Mouse (Mus musculus) left cerebral cortex, adult 9 months (tissue): ENCODE results near the gene Palm2.

ENCODE experiments used
- DNase-seq, 2 experiments: peaks; one replicate each; pipeline ENCODE4 v3.0.0; 2022; ENCODE audit warnings: low spot score in 2 of 2

Palm2 gene

DNA sequence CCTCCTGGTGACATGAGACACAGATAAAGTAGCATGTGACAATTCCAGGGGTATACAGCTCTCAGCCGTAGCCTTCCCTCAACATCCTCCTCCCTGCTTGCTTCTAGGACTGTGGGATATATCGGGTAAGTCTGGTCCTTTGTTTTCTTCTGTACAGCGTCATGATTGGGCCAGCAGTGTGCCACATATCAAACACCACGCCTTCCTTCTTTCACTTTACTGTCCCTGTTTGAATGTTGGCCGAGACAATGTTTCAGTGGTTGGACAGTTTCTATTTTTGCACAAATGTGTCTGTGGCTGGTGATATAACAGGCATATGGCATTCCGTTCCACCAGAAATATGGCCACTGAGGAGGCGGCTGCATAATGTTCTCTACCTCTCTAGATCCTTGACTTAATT, 188.8 kb downstream of the Palm2 start:
- peak; percentile 42 to 58 for DNase-seq

DNA sequence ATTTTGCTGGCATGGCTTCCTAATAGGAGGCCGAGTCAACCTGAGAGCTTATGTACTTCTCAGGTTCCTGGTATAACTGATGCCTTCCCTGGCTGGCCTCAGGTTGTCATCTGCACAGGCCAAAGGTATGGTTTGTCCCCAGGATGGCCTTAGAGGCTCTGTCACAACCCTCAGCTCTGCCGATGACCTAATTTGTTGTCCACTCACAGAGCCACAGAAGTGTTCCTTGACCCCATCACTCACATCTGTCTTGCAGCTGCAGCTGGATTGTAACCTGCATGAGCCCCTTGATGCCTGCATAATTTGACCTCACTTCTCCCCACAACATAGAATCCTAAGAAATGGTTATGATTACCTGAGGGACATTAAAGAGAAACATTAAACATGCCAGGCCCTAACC, 190.8 kb downstream of the Palm2 start:
- DNase-seq = no peak

DNA sequence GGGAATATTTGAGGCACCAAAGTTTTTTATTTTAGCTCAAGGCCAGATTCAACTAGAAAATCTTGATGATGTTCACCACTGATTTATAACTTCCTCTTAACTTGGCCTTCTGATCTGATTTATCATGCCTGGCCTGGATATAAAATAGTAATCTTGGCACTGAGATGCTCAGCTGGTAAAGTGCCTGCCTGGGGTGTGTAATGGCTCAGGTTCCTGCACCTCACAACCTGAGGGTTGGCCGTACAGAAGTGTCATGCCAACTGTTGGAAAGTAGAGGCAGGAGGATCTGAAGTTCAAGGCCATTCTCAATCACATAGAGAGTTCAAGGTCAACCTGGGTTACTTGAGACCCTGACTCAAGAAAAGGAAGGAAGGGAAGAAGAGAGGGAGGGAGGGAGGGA, 191.3 kb downstream of the Palm2 start:
- DNase-seq = no peak

DNA sequence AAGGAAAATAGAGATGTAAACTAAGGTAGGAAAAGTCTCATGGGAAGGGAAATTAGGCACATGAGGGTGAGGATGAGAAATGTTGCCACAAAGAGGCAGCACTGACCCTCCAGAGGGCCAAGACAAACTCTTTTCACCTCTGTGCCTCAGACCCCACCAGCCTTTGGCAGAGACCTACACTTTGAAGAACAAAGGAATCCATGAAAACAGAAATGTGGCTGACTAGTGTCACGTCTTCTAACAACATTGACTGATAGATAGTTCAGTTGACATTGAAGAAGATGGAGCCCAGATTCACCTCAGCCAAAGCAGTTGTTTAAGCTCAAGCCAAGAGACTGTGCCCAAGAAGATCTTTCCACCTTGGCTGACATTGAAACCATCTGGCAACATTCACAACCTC, 191.7 kb downstream of the Palm2 start:
- DNase-seq = no peak

DNA sequence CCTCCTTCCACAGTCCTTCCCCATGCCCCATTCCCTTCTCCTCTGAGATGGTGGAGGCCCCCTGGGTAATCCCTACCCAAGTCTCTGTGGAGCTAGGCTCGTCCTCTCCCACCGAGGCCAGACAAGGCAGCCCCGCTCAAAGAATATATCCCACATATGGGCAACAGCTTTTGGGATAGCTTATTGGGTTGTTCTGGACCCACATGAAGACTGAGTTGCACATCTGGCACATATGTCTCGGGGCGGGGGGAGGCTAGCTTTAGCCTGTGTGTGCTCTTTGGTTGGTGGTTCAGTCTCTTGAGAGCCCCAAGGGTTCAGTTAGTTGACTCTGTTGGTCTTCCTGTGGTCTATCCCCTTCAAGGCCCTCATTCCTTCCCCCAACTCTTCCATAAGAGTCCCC, 192.9 kb downstream of the Palm2 start:
- DNase-seq = no peak

GRCm38 (mm10) chr4:57632386-57632785, 198.3 kb downstream of the Palm2 start:
- no peak for DNase-seq

DNA sequence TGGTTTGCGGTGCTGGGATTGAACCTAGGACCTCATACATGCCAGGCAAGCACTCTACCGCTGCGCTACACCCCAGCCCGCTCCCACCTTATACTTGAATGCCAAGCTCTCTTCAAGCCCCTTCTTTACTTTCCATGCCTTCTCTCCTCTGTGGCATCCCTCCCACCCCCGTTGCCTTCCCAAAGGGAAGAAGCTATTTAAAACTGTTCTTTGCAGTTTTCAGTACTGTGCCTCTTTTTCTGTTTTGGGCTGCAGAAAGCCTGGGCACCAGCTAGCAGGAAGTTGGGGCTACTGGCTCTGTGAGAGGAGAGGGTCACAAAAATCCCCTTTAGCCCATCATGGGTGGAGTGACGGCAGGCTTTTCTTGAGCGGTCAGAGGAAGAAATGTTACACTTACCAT, 199.0 kb downstream of the Palm2 start:
- DNase-seq = peak in 1 of 2 experiments; percentile 21

DNA sequence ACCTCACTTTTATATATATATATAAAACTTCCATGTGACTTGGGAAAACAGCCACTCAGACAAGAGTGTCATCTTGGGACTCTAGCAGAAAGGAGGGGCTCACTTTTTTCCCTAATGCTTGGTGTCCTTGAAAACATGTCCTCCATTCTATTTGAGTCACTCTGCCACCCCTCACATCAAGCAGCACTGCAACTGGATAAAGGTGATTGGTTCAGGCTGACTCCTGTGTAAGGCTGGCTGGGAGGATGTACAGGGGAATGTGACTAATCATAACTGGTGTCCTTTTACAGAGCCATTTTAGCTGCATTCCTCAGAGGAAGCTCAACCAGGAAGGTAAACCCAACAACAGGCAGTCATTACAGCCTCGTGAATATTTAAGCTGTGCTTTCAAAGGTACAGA, 200.9 kb downstream of the Palm2 start:
- no peak for DNase-seq

GRCm38 (mm10) chr4:57636782-57637482, 202.9 kb downstream of the Palm2 start:
- DNase-seq = peak in 1 of 2 experiments; percentile 31

DNA sequence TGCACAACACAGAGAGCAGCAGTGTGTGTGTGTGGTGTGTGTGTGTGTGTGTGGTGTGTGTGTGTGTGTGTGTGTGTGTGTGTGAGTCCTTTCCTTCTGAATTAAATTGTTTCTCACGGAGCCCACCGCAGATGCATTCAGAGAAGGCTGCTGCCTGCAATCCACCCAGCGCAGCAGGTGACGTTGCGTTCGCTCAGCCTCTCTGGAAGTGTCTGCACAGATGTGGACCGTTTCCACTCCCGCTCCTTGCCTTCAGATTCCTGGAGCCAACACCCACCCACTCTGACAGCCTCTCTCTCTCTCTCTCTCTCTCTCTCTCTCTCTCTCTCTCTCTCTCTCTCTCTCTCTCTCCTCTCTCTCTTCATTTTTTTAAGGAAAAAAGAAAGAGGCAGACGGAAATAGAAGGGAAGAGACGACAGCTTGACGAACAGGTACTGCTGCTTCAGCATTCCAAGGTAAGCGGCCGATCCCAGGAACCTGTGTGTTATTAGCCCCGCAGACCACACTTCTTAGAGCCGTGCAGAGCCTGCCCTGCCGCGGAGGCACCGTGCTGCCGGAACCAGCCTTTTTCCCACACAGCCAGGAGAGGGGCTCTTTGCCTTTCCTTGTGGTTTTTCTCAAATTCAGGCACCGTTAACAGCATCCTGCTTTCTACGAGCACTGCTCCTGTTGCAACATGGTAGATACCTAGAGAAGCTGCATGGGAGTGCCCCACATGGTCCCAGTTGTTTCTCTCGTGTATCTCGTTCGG, 203.8 kb downstream of the Palm2 start:
- DNase-seq = peak in 1 of 2 experiments; percentile 73

DNA sequence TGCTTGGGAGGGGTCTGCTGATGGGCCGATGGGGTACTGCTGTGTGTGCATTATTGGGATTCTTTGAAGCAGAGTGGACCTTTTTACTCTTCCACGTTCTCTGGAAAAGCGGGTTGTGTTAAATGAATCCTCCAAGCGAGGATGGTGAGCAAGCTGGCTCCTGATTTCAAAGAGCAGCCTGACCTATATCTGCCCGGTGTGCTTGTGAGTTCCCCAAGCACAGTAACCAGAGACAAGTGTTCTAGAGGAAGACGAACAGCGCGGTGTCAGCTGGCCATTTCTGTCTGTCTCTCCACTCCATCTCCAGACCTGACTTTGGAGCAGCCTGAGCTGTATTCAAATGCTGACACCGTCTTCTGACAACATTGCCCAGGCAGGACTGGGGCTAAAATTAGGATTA, 204.9 kb downstream of the Palm2 start:
- DNase-seq = peak in 1 of 2 experiments; percentile 14

GRCm38 (mm10) chr4:57640222-57640621, 206.2 kb downstream of the Palm2 start:
- DNase-seq = peak in 1 of 2 experiments; percentile 54

- no peak for DNase-seq
Measured at GRCm38 (mm10) chr4:57640971-57641370, 206.9 kb downstream of the Palm2 start.

DNA sequence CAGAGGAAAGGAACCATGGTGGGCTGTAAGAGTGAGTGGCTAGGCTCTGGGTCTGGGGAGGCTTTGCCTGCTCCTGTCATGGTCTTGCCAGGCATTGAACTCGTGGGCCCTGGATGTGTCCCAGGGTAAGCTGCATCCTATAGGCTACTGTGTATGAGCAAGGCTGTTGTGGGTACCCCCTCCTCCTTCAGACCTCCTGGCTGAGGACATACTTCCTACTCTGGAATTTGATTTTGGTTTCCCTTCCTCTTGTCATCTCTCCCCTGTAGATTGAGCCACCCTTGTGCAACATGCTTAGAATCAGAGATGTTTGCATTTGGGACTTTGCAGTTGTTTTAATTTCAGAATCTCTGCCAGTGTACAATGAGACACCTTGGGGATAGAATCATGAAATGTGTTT, 216.9 kb downstream of the Palm2 start:
- no peak for DNase-seq

- no peak for DNase-seq
Measured at GRCm38 (mm10) chr4:57651547-57651946, 217.5 kb downstream of the Palm2 start.

GRCm38 (mm10) chr4:57652185-57652904, 218.3 kb downstream of the Palm2 start:
- DNase-seq = peak in 1 of 2 experiments; percentile 48

GRCm38 (mm10) chr4:57655966-57656365, 221.9 kb downstream of the Palm2 start:
- no peak for DNase-seq

- peak in 1 of 2 experiments; percentile 31 for DNase-seq
Measured at GRCm38 (mm10) chr4:57656388-57656787, 222.3 kb downstream of the Palm2 start.

- no peak for DNase-seq
Measured at GRCm38 (mm10) chr4:57656861-57657260, 222.8 kb downstream of the Palm2 start.

DNA sequence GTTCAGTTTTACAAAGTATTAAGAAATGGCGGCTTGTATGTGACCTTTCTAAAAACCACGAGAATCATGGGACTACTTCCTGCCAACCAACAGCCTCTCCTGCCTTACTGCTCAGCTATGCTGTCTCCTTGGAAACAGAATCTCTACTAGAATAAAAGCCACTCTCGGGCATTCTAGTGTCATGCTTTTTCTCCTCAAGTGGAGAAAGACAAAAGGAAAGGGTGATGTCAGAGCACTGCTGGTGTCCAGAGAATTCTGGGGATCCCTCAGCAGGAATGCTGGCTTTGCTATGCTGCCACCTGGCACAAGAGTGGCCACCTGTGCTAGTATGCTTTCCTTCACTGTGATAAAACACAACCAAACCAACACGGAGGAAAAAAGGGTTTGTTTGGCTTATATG, 226.4 kb downstream of the Palm2 start:
- no peak for DNase-seq

DNA sequence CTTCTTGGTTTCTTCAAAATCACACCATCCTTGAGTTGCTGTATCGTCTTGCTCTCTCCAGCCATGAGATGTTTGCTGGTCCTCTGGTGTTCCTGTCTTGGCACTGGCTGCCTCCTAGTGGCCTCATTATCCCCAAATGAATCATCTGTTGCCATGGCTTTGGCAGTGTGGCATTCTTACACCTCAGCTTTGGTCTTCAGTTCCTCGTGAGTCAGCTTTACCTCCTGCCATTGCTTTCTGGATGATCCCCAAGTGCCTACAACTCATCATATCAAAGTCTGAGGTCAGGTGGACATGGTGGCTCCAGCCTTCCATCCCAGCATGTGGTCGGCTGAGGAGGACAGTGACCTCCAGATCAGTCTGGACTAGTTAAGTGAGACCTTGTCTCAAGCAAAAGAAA, 232.1 kb downstream of the Palm2 start:
- no peak for DNase-seq

- DNase-seq = no peak
Measured at GRCm38 (mm10) chr4:57670813-57671469, 236.9 kb downstream of the Palm2 start.
